Mouse (Mus musculus) inflammation-experienced regulatory T-cells, adult 16 weeks (primary cell): ENCODE results near the gene Usp40. TPM values are rescaled to one million over a fixed set of nuclear protein-coding genes. Genes with fewer than 3 reads are reported as not detected.

Experiments used
- polyA plus RNA-seq: library from polyadenylated mRNA; unstranded; fragments of 100-300 nt; shearing (Covaris generic); gene quantifications from one replicate; pipeline ENCODE4 v1.2.1, GENCODE M21; 2017

Gene Usp40
- 27.2 TPM for polyA plus RNA-seq

GRCm38 (mm10) chr1:88008211-88008697 is at the start of gene Usp40:
Gene Usp40 (minus strand): TSS chr1:88008551.

GRCm38 (mm10) chr1:88055088-88055487 is 46.7 kb upstream of the Usp40 start, which contains the start of gene Ugt1a10:
Gene Ugt1a10 (plus strand): TSS chr1:88055388.

Other genes starting within 250 kb of the Usp40 start
- gene Sag, start 204.9 kb downstream of the Usp40 start, polyA plus RNA-seq = 4.3 TPM
- 61.9 TPM for gene Dgkd, start 155.3 kb downstream of the Usp40 start, polyA plus RNA-seq
- gene Ugt1a10, start 46.8 kb upstream of the Usp40 start, polyA plus RNA-seq = not detected
- not detected for gene Ugt1a9, start 62.2 kb upstream of the Usp40 start, polyA plus RNA-seq
- gene Ugt1a8, start 79.3 kb upstream of the Usp40 start, polyA plus RNA-seq = not detected
- 0.89 TPM for gene Ugt1a7c, start 86.5 kb upstream of the Usp40 start, polyA plus RNA-seq
- gene Ugt1a6b, start 94.7 kb upstream of the Usp40 start, polyA plus RNA-seq = 0.46 TPM
- 0.45 TPM for gene Ugt1a6a, start 126.3 kb upstream of the Usp40 start, polyA plus RNA-seq
- gene Ugt1a5, start 157.5 kb upstream of the Usp40 start, polyA plus RNA-seq = not detected
- gene Ugt1a2, start 192.1 kb upstream of the Usp40 start, polyA plus RNA-seq = not detected
- 0.94 TPM for gene Dnajb3, start 197.2 kb upstream of the Usp40 start, polyA plus RNA-seq
- not detected for gene Ugt1a1, start 203.4 kb upstream of the Usp40 start, polyA plus RNA-seq
- gene Mroh2a, start 218.4 kb upstream of the Usp40 start, polyA plus RNA-seq = 1.00 TPM